Mouse (Mus musculus) layer of hippocampus, adult 11-12 months (tissue): ENCODE measurements at regions not wholly inside any gene's neighbourhood (a gene's known extent, or its start where the extent isn't known, plus 50 kb on each side); places are given as distances from the start of the nearest gene placed in this dataset.
"Not testable (repeated sequence)": the region's sequence is repeated elsewhere in the genome, so short reads cannot be mapped to it uniquely, and the experiment has no call there.

Experiments used
- DNase-seq: peaks from one replicate; pipeline ENCODE4 v3.0.0; 2022; ENCODE audit warnings: low spot score

- DNase-seq = no peak
These were observed 523.2 kb downstream of the Hace1 start for GRCm38 (mm10) chr10:46100837-46101236.

GRCm38 (mm10) chr10:46108810-46109209 is 531.2 kb downstream of the Hace1 start:
- no peak for DNase-seq

GRCm38 (mm10) chr10:46114631-46115130 is 537.1 kb downstream of the Hace1 start:
- no peak for DNase-seq

- not testable (repeated sequence) for DNase-seq
These were observed 544.8 kb downstream of the Hace1 start for GRCm38 (mm10) chr10:46122409-46122808.

- no peak for DNase-seq
These were observed 546.2 kb downstream of the Hace1 start for GRCm38 (mm10) chr10:46123795-46124194.

GRCm38 (mm10) chr10:46135120-46135748 is 557.6 kb downstream of the Hace1 start:
- DNase-seq = no peak

GRCm38 (mm10) chr10:46174035-46174434 is 596.4 kb downstream of the Hace1 start:
- no peak for DNase-seq

GRCm38 (mm10) chr10:46185763-46186458 is 608.3 kb downstream of the Hace1 start:
- no peak for DNase-seq

- DNase-seq = no peak
These were observed 616.5 kb downstream of the Hace1 start for GRCm38 (mm10) chr10:46194143-46194542.

- no peak for DNase-seq
These were observed 649.3 kb downstream of the Hace1 start for GRCm38 (mm10) chr10:46226837-46227402.

GRCm38 (mm10) chr10:46229608-46230007 is 652.0 kb downstream of the Hace1 start:
- no peak for DNase-seq

- DNase-seq = no peak
These were observed 658.0 kb downstream of the Hace1 start for GRCm38 (mm10) chr10:46235581-46235980.

- no peak for DNase-seq
These were observed 677.9 kb downstream of the Hace1 start for GRCm38 (mm10) chr10:46255575-46255974.

- DNase-seq = no peak
These were observed 692.1 kb downstream of the Hace1 start for GRCm38 (mm10) chr10:46269710-46270109.

- DNase-seq = no peak
These were observed 696.2 kb downstream of the Hace1 start for GRCm38 (mm10) chr10:46273846-46274245.

- DNase-seq = no peak
These were observed 716.7 kb downstream of the Hace1 start for GRCm38 (mm10) chr10:46294290-46294689.

- no peak for DNase-seq
These were observed 720.7 kb downstream of the Hace1 start for GRCm38 (mm10) chr10:46298352-46298751.

- no peak for DNase-seq
These were observed 721.9 kb downstream of the Hace1 start for GRCm38 (mm10) chr10:46299521-46299920.

GRCm38 (mm10) chr10:46320328-46321038 is 742.9 kb downstream of the Hace1 start:
- no peak for DNase-seq

- no peak for DNase-seq
These were observed 743.4 kb downstream of the Hace1 start for GRCm38 (mm10) chr10:46321040-46321439.

GRCm38 (mm10) chr10:46329052-46329451 is 751.4 kb downstream of the Hace1 start:
- DNase-seq = no peak

- DNase-seq = no peak
These were observed 754.1 kb downstream of the Hace1 start for GRCm38 (mm10) chr10:46331599-46332283.
